Mouse (Mus musculus) right cerebral cortex, adult 18-20 months (tissue): ENCODE results near the gene Sf3b1.

Experiments used
- DNase-seq: peaks from one replicate; pipeline ENCODE4 v3.0.0; 2022; ENCODE audit warnings: mixed read lengths

Gene Sf3b1

GRCm38 (mm10) chr1:54935466-54935865 is 91.8 kb downstream of the Sf3b1 start:
- DNase-seq: no peak
